Mouse (Mus musculus): ENCODE measurements around the gene AU021092. TPM values are rescaled to one million over a fixed set of nuclear protein-coding genes. Genes with fewer than 3 reads are reported as not detected.

AU021092 gene
- polyA plus RNA-seq (2015; fragmentation: Nextera tagmentation; extraction: Ambion mirVana): 15.7 and 16.6 TPM in 2 replicates

- Histone ChIP-seq H3K4me3 (ENCODE audit: low read length) (no peak within 1 kb of the TSS), H3K27ac (ENCODE audit: low read depth, low read length) (peak within 1 kb of the TSS; percentile 49; the same call in 1 of the 2 replicates), H3K27me3 (replicated peaks; ENCODE audit: control insufficient read depth, insufficient read depth, low read length) (no peaks in the 10 kb centered on the region; the same call in 1 of the 2 replicates), H3K9ac (ENCODE audit: low read depth, low read length) (peak within 1 kb of the TSS; percentile 6; the same call in 1 of the 2 replicates), H3K36me3 (ENCODE audit: control insufficient read depth, insufficient read depth, low read length) (no peaks in the 10 kb centered on the region), H3K9me3 (ENCODE audit: control insufficient read depth, low read length) (no peaks in the 10 kb centered on the region), H3K4me2 (ENCODE audit: low read length) (no peak within 1 kb of the TSS), H3K4me1 (ENCODE audit: control insufficient read depth, insufficient read depth, low read depth, low read length) (no peaks in the 10 kb centered on the region)
- ATAC-seq: no peak
- 82% methylated on average over 6 of the region's 6 CpGs for WGBS
Observed at GRCm38 (mm10) chr16:5222140-5222539, at the start of gene AU021092. TSS of gene AU021092 (minus strand) at chr16:5222299.

- Histone ChIP-seq H3K36me3 (ENCODE audit: control insufficient read depth, insufficient read depth, low read length) (no peaks in the 10 kb centered on the region), H3K27ac (ENCODE audit: low read depth, low read length) (no peak overlapping the region), H3K4me2 (ENCODE audit: low read length) (no peak overlapping the region), H3K4me1 (ENCODE audit: control insufficient read depth, insufficient read depth, low read depth, low read length) (no peaks in the 10 kb centered on the region), H3K9ac (ENCODE audit: low read depth, low read length) (no peak overlapping the region), H3K27me3 (replicated peaks; ENCODE audit: control insufficient read depth, insufficient read depth, low read length) (no peaks in the 10 kb centered on the region), H3K9me3 (ENCODE audit: control insufficient read depth, low read length) (no peaks in the 10 kb centered on the region), H3K4me3 (ENCODE audit: low read length) (no peak overlapping the region)
- WGBS: 95% methylated on average over 4 of the region's 4 CpGs
- no peak for ATAC-seq
Observed at GRCm38 (mm10) chr16:5271411-5272035, 49.4 kb upstream of the AU021092 start.

GRCm38 (mm10) chr16:5263926-5264325 is 41.8 kb upstream of the AU021092 start:
- Histone ChIP-seq H3K9me3 (ENCODE audit: control insufficient read depth, low read length) (no peaks in the 10 kb centered on the region; the same call in 1 of the 2 replicates), H3K4me2 (ENCODE audit: low read length) (no peak overlapping the region), H3K9ac (ENCODE audit: low read depth, low read length) (no peak overlapping the region), H3K27ac (ENCODE audit: low read depth, low read length) (no peak overlapping the region), H3K36me3 (ENCODE audit: control insufficient read depth, insufficient read depth, low read length) (no peaks in the 10 kb centered on the region), H3K27me3 (replicated peaks; ENCODE audit: control insufficient read depth, insufficient read depth, low read length) (no peaks in the 10 kb centered on the region), H3K4me1 (ENCODE audit: control insufficient read depth, insufficient read depth, low read depth, low read length) (no peaks in the 10 kb centered on the region), H3K4me3 (ENCODE audit: low read length) (no peak overlapping the region)
- ATAC-seq: no peak
- WGBS: 86% methylated on average over 7 of the region's 7 CpGs

GRCm38 (mm10) chr16:5263156-5263555 is 41.1 kb upstream of the AU021092 start:
- no peak for ATAC-seq
- no peaks in the 10 kb centered on the region; the same call in 1 of the 2 replicates for H3K9me3 ChIP-seq (ENCODE audit: control insufficient read depth, low read length)
- 73% methylated on average over 8 of the region's 8 CpGs for WGBS
- no peaks in the 10 kb centered on the region for H3K27me3 ChIP-seq (replicated peaks; ENCODE audit: control insufficient read depth, insufficient read depth, low read length)
- no peak overlapping the region for H3K4me3 ChIP-seq (ENCODE audit: low read length)
- no peak overlapping the region for H3K4me2 ChIP-seq (ENCODE audit: low read length)
- no peak overlapping the region for H3K9ac ChIP-seq (ENCODE audit: low read depth, low read length)
- no peaks in the 10 kb centered on the region for H3K4me1 ChIP-seq (ENCODE audit: control insufficient read depth, insufficient read depth, low read depth, low read length)
- no peak overlapping the region for H3K27ac ChIP-seq (ENCODE audit: low read depth, low read length)
- no peaks in the 10 kb centered on the region for H3K36me3 ChIP-seq (ENCODE audit: control insufficient read depth, insufficient read depth, low read length)

- peak; percentile 97 for ATAC-seq
- Histone ChIP-seq H3K27ac (ENCODE audit: low read depth, low read length) (peak within 1 kb of the TSS; percentile 30; the same call in 1 of the 2 replicates), H3K4me1 (ENCODE audit: control insufficient read depth, insufficient read depth, low read depth, low read length) (no peaks in the 10 kb centered on the region; the same call in none of the 2 replicates), H3K4me3 (ENCODE audit: low read length) (peak within 1 kb of the TSS; percentile 61), H3K36me3 (ENCODE audit: control insufficient read depth, insufficient read depth, low read length) (no peaks in the 10 kb centered on the region), H3K9me3 (ENCODE audit: control insufficient read depth, low read length) (no peaks in the 10 kb centered on the region), H3K4me2 (ENCODE audit: low read length) (peak within 1 kb of the TSS; percentile 85), H3K9ac (ENCODE audit: low read depth, low read length) (peak within 1 kb of the TSS; percentile 68), H3K27me3 (replicated peaks; ENCODE audit: control insufficient read depth, insufficient read depth, low read length) (no peaks in the 10 kb centered on the region)
- 1% methylated on average over 57 of the region's 57 CpGs for WGBS
Observed at GRCm38 (mm10) chr16:5255779-5256496, 33.8 kb upstream of the AU021092 start, which contains the start of gene Eef2kmt. TSS of gene Eef2kmt (minus strand) at chr16:5255983.

- Histone ChIP-seq H3K4me3 (ENCODE audit: low read length) (peak overlapping the region; percentile 61), H3K27ac (ENCODE audit: low read depth, low read length) (peak overlapping the region; percentile 30; the same call in 1 of the 2 replicates), H3K4me2 (ENCODE audit: low read length) (peak overlapping the region; percentile 85), H3K9me3 (ENCODE audit: control insufficient read depth, low read length) (no peaks in the 10 kb centered on the region), H3K36me3 (ENCODE audit: control insufficient read depth, insufficient read depth, low read length) (no peaks in the 10 kb centered on the region), H3K27me3 (replicated peaks; ENCODE audit: control insufficient read depth, insufficient read depth, low read length) (no peaks in the 10 kb centered on the region), H3K4me1 (ENCODE audit: control insufficient read depth, insufficient read depth, low read depth, low read length) (no peaks in the 10 kb centered on the region; the same call in none of the 2 replicates), H3K9ac (ENCODE audit: low read depth, low read length) (peak overlapping the region; percentile 68)
- WGBS: 2% methylated on average over 27 of the region's 27 CpGs
- 0 out of 2 replicates have a peak, but pooled peaks have one; percentile 4 for ATAC-seq
Observed at GRCm38 (mm10) chr16:5255081-5255740, 33.1 kb upstream of the AU021092 start.

- WGBS: 5% methylated on average over 15 of the region's 15 CpGs
- Histone ChIP-seq H3K36me3 (ENCODE audit: control insufficient read depth, insufficient read depth, low read length) (no peaks in the 10 kb centered on the region), H3K27ac (ENCODE audit: low read depth, low read length) (no peak overlapping the region; the same call in 1 of the 2 replicates), H3K4me1 (ENCODE audit: control insufficient read depth, insufficient read depth, low read depth, low read length) (no peaks in the 10 kb centered on the region; the same call in none of the 2 replicates), H3K9ac (ENCODE audit: low read depth, low read length) (no peak overlapping the region), H3K4me2 (ENCODE audit: low read length) (peak overlapping the region; percentile 85), H3K4me3 (ENCODE audit: low read length) (peak overlapping the region; percentile 61), H3K27me3 (replicated peaks; ENCODE audit: control insufficient read depth, insufficient read depth, low read length) (no peaks in the 10 kb centered on the region), H3K9me3 (ENCODE audit: control insufficient read depth, low read length) (no peaks in the 10 kb centered on the region)
- ATAC-seq: peak; percentile 28
Observed at GRCm38 (mm10) chr16:5254346-5255025, 32.4 kb upstream of the AU021092 start.

GRCm38 (mm10) chr16:5252260-5252659 is 30.2 kb upstream of the AU021092 start:
- Histone ChIP-seq H3K27me3 (replicated peaks; ENCODE audit: control insufficient read depth, insufficient read depth, low read length) (no peaks in the 10 kb centered on the region), H3K9ac (ENCODE audit: low read depth, low read length) (no peak overlapping the region), H3K4me1 (ENCODE audit: control insufficient read depth, insufficient read depth, low read depth, low read length) (no peaks in the 10 kb centered on the region; the same call in none of the 2 replicates), H3K9me3 (ENCODE audit: control insufficient read depth, low read length) (no peaks in the 10 kb centered on the region), H3K36me3 (ENCODE audit: control insufficient read depth, insufficient read depth, low read length) (peaks cover 5% of the 10 kb centered on the region; the same call in 1 of the 2 replicates), H3K4me2 (ENCODE audit: low read length) (no peak overlapping the region), H3K27ac (ENCODE audit: low read depth, low read length) (no peak overlapping the region), H3K4me3 (ENCODE audit: low read length) (no peak overlapping the region)
- no peak for ATAC-seq
- 92% methylated on average over 2 of the region's 2 CpGs for WGBS

Data from hindbrain, embryonic 16.5 days (tissue).